Mouse (Mus musculus) bone marrow macrophage, adult 2 months (primary cell): ENCODE measurements around the gene Vcan.

Experiments
- CTCF ChIP-seq: IDR thresholded peaks from 2 replicates; pipeline ENCODE4 v1.5.1; 2012; ENCODE audit warnings: low read depth, mild to moderate bottlenecking, low read length, moderate library complexity
- POLR2A ChIP-seq: IDR thresholded peaks from 2 replicates; pipeline ENCODE4 v1.6.1; 2012; ENCODE audit warnings: mild to moderate bottlenecking, low read depth, low read length, borderline replicate concordance

DNA sequence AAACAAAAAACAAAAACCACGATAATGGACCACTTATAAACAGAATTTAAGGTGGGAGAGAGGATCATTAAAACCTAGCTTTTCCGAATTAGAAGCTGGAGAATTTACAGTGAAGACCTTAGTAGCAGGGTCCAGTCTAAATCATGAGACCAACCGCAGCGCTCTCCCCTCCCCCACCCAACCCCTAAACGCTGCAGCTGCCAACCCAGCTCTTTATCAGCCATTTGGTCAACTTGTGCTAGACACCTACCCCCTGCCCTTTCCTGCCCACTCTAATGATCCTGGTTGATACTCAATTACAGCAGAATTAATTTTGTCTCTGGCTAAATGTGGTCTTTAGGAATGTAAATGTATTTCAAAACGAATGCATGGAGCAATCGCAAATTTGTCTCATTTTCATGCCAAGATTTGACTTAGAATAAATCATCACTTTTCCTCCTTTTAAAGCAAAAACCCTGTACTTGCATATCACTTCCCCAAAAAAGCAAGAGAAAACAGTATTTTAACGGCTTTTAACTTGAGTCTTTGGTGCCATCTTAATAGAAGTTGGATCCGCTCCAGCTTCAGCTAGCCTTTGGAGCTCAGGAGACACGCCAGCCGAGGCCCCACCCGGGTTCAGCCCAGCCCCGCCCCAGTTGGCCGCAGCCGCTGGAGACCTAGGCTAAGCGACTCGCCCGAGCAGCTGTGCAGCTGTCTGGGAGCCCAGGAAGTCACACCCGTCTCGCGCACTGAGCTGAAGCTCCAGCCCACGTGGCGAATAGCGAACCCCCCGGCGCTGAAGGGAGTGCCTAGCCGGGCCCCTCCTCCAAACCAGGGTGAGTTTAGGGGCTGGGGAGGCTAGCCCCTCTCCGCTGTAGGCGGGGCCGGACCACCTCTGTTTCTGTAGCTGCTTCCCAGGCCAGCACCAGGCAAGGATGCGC, 3.3 kb downstream of the Vcan start:
- TF ChIP-seq CTCF (no peak), POLR2A (no peak)
